Mouse (Mus musculus) cerebellum, adult 9-10 months (tissue): ENCODE results near the gene Cnot4.

Experiments
- DNase-seq: peaks from one replicate; pipeline ENCODE4 v3.0.0; 2022

Cnot4 gene

DNA sequence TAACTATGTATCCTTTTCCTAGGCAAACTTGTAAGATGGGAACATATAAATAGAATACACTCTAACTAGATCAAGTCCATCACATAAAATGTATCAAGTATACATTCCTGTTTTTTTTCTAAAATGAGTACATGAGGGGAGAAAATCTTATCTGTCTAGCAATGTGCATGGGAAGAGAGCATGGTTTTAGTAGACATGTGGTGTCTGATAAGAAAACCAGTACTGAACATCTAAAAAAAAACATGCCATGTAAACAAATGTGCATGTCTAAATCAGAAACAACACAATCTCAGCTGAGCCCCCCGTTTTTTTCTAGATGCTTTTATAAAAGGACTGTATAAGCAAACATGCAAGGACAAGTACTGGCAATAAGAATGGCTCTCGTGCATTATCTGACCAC is 100.8 kb downstream of the Cnot4 start:
- DNase-seq: no peak

DNA sequence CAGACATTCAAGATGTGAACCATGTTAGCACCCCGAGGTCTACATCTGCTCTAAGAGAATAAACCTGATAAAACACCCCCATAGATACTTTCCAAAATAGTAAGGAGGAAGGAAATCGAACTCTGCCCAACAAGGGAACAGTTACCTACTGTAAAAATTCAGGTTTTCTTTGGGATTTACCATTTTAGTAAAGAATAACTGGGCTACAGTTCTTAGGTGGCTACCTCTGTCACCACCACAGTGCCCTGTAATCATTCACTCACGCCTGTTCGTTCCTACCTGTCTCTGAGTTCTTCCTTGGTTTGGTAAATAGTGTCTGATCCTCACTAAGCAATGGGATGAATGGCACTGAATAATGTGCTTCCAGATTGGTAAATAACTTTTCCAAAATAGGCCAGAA is 102.7 kb downstream of the Cnot4 start:
- DNase-seq: no peak

DNA sequence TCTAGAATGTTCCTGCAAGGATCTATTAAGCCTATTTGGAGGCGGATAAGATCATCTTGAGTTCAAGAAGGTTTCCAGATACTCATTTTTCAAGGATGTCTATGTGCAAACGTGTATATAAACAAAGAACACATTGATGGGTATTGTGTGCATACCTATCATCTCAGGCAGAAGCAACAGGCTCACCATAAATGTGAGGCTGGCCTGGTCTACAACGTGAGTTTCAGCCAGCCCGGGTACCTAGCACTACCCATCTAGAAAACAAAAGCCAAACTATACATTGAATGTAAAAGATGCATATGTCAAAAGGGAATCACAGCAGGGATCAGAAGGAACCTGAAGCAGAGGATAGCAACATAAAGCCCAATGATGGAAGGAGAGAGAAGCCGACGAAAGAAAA is 103.3 kb downstream of the Cnot4 start:
- no peak for DNase-seq

DNA sequence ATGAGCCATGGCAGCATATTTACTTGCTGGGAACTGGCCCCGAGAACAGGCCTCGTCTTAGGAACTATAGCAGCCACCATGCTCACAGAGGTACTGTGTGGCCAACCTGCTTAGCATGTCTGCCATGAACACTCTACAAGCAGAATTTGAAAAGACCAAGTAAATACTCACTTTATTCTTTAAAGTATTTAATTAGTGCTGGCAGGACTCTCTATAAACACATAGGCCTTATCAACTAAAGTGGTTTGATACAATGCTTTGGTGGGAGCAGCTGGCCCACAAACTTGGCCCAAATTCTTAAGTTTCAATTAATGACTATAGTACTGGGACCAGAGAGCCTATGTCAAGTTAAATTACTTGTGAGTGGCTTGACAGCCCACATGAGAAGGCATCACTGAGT is 105.5 kb downstream of the Cnot4 start:
- DNase-seq: no peak

DNA sequence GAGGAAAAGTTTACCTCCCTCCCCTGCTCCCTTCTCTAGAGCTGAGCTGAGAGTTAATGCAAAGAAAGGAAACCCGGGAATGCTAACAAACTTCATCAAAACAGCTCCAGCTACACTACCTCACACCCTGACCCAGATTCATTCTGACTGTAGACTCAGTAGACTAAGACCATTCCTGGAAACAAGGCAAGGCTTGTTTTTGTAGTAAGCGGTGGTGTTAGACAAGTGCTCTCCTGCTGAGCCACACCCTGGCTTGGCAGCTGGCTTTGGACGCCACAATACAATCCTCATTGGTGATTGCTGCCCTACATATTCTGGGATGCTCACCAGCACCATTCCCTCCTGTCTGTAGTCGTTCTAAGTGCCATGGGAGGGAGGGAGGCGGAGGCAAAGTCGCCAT is 106.3 kb downstream of the Cnot4 start:
- peak; percentile 32 for DNase-seq

DNA sequence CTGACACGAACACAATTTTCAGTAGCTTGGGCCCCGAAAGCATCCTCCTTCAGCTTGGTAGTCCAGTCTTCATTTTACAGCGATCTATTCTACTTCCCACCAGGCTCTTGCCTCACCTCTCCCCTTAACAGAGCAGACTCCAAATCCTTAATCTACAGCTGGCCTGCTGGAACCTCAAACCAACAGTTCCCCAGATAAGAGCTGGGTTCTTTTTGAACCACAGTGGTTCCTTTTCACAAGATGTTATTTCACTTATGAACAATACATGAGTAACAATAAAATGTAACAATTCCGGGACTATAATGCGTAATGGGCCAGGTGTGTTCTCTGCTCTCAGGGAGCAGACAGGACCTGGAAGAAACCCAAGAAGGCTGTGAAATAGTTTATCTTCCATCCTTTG is 116.9 kb downstream of the Cnot4 start:
- no peak for DNase-seq

DNA sequence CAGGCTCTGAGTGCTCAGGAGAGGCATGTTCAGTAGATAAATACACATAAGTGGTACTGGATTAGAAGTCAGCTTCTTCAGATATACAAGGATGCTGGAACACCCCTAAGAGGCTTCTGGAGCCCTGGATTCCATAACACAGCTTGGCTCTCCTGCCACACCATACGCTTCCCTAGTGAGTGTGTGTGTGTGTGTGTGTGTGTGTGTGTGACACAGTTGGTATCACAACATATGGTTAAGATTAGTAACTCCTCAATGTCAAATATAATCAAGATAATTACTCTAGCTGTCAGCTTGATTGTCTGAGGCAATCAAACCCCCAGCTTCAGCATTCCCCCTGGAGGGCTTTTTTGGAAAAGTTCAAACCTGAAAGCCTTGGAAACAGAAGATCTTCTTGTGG is 121.6 kb downstream of the Cnot4 start:
- DNase-seq: no peak

DNA sequence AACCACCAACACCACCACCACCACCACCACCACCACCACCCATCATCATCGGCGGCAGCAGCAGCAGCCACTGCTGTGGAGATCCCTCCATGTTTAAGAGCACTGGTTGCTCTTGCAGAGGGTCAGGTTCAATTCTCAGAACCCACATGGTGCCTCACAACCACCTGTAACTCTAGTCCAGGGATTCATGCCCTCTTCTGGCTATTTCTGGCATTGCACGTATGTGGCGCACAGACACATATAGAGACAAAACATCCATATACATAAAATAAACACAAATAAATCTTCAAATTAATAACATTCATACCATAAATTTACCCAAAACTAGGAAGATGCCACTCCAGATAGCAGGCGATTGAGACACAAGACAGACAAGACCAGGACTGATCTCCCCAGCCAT is 122.8 kb downstream of the Cnot4 start:
- no peak for DNase-seq

DNA sequence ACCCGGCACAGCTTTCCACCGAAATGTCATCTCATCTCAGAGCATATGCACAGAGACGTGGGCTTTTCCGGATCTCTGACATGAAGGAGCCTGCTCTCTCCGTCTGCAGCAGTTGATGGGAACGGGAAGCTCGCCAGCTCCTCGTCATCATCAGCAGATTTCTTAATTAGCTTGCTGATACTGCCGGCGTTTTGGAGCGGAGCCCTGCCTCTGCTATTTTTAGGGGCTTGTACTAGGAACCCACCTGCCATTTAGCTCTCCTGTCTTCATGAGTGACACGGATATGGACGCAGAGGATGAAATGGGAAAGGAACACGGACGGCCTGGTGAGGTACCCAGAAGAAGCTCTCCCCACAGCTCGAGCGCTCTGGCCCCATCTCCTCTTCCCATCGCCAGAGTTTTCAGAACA is 131.3 kb downstream of the Cnot4 start:
- DNase-seq: peak; percentile 53

DNA sequence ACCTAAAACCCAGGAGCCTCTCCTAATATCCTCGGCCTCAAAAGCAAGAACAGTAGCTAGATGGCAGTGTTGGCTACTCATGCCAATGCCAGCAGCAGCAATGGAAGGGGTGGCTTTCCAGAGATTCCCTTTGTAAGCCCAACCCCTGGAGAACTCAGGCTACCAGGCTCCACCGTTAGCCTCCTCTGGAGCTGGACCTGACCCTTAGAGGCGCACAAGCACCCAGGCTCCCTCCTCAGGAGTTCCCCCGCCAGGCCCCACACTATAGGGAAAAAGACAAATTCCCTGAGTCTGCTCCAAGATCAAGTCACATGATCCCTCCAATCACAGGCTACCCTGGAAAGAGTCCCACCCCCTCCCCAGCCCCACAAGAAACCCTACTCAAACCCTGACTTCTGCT is 134.4 kb downstream of the Cnot4 start:
- DNase-seq: peak; percentile 16

DNA sequence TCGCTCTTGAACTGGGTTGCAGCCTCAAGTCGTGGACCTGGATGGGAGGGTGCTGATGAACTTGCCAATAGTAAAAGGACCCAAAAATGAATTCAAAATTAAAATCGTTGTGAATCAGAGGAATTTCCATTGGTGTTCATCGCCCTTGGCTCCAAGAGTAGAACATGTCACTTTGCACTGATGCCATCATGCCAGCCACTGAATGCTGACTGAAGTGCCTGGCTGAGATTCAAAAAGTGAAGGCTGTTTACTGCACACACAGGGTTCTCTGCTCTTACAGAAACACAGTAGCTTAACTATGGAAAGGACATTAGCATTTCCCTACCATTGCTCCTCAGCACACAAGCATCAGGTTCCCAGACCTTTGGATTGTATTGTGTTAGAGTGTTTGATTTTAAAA is 137.0 kb downstream of the Cnot4 start:
- no peak for DNase-seq

DNA sequence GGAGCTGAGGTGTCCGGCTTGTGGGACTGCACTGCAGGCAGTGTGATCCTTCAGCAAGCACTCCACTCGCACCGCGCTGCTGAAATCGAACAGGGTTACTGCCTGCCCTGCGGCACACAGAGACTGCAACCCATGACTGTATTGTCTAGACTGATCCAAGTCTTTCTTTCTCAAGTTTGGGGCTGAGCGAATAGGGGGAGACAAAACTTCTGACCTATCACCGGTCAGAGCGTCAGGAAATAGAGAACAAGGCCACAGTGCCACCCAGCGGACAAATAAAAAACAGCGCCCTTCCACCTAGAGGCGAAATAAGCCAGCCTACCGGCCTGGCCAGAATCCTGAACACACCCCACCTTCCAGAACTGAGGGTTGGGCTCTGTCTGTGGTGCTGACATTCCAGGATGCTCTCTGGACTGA is 138.3 kb downstream of the Cnot4 start:
- peak; percentile 67 for DNase-seq

DNA sequence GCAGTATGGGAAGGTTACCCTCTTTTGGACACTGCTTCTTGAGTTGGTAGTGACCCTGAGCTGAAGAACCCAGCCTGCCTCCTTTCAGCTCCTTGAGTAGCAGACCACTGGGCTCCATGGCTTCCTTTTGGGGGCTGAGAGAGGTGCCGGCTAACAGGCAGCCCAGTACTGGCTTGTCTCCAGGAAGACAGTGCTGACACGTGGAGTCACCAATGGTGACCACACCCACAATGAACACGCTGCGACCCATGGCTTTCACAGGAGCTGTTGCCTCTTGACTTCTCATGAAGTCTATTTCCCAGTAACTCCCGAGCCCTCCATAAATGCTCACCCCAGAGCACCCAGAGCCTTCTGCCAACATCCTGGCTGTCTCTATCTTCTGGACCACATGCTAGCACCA is 138.8 kb downstream of the Cnot4 start:
- DNase-seq: no peak

DNA sequence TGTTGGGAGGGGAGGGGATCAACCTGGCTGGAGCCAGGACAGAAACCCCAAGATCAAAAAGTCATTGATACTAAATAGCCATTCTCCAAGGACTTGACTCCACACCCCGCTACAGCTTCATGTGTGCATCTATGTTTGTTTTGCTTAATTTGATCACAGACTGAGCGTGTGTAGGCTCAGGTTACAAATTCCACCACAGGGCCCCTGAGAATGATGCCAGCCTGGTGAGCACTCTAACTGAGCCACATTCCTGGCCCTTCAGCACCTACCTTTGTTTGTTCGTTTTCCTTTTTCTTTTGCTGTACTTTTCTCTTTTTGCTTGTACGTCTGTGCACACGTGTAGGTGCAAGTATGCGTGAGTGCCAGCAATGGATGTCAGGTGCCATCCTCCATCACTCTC is 144.3 kb downstream of the Cnot4 start:
- DNase-seq: no peak

DNA sequence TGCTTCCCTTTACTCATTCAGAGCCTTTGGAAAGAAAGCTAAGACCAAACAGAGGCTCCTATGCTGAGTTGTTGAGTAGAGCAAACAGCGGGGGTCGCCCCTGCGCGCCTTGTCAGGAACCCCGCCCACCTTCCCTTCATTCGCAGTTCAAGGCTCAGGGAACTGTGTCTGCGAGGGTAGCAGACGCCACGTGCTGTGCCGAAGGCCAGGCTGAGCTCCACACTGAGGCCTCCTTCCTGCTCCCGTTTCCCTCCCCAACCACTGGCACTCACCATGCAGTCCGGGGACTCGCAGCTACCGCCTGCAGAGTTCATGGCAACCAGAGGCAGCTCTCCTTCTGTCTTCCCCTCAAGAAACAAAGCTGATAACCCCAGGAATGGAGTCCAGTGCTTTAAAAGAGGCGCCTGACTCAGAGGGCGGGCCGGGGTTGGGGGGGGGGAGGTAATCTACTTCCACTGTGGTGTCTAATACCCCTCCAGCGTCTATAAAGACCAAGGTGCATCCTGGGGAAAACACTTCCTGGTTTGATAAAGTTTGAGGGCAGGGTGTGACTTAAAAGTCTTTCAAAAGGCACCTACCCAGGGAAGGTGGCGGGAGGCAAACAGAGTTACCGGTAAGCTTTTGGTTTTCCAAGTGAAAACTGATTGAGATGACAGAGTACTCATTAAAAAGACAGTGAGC is 145.3 kb downstream of the Cnot4 start, which contains the start of gene Slc23a4:
Gene Slc23a4 (minus strand): TSS at position 324 of the 681 bp plus-strand sequence.
- DNase-seq: no peak

DNA sequence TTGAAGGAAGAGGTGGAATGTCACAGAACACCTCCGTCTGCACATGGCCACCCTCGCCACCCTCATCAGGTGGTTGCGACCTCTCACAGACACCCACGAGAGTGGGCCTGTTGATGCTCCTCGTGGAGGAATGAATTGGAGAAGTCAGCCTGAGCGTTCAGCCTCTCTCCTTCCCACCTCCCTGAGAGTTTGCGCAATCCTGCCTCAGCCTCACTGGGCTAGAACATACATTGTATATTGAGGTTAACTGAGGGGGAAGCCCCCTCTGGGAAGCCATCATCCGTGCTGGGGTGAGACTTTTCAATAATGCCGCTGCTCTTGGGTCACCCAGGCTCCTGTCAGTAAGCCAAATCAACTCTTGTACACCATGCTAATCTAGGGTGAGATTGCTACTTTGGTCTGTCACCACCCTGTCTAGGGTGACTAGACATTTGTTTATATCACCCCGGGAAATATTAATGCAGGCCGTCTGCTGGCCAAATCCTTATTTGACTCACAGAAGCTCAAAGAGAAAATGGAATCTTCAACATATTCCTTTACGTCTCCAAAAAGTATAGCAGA is 146.4 kb downstream of the Cnot4 start:
- no peak for DNase-seq

DNA sequence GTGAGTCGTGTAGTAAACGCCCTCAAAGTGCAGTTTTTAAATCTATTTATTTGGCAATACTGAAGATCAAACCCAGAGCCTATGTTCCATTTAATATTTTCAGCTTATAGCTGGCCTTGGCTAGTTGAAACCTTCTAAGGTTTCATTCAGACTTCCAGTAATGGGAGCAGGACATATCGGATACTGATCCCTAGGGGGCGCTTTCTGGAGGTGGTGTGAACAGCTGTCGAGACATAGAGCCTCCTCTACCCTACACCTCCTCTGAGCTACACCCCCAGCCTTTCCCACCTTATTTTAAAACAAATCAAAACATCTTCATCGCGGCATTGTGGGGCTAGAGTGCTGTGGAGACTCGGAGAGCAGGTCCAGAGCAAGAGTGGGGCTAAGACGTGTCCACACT is 152.9 kb downstream of the Cnot4 start:
- DNase-seq: no peak

DNA sequence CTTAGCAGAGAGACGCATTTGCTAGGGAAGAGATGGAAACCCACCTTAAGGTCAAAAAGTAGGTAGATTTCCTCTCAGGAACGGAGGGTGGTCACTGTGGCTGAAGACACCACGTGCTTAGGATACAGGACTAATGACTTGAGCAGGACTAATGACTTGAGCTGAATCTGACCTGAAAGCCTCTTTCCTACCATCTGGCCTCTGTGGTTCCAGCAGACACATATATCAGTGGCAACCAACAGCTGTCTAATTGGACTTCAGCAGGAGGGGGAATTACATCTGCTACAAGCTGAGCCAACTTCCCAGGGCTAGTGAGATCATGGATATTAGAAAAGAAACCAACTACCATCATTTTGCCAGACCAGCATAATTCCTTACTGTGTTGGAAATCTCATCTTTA is 154.2 kb downstream of the Cnot4 start:
- no peak for DNase-seq
